Mouse (Mus musculus) heart, adult 9 months (tissue): ENCODE measurements around the gene Park7.

Source experiments
- DNase-seq, 2 experiments: peaks; one replicate each; pipeline ENCODE4 v3.0.0; 2022; ENCODE audit warnings: low spot score in 2 of 2

Gene Park7

DNA sequence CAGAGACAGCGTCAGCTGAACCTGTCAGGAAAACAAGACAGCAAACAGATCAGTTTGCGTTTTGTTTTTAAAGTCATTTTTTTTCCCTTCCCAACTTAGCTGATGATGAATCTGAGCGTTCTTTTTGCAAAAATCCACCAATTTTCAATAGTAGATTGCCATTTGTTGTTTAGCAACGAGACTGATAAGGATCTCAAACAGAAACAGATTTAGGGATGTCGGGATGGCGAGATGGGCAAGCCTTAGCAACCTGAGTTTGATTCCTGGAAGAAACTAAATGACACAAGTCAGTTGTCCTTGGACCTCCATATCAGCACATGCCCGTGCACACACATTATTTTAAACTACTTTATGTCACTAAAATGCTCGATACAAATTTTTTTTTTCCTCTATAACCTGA, 41.6 kb downstream of the Park7 start:
- DNase-seq, result no peak

- no peak for DNase-seq
These were observed 42.0 kb downstream of the Park7 start for GRCm38 (mm10) chr4:150872139-150872651.

- DNase-seq, result peak; percentile 61 to 77
These were observed 42.7 kb downstream of the Park7 start for GRCm38 (mm10) chr4:150871392-150872138.

- DNase-seq, result no peak
These were observed 43.3 kb downstream of the Park7 start for GRCm38 (mm10) chr4:150870963-150871391.

GRCm38 (mm10) chr4:150869276-150870197, 44.7 kb downstream of the Park7 start:
- DNase-seq, result no peak

DNA sequence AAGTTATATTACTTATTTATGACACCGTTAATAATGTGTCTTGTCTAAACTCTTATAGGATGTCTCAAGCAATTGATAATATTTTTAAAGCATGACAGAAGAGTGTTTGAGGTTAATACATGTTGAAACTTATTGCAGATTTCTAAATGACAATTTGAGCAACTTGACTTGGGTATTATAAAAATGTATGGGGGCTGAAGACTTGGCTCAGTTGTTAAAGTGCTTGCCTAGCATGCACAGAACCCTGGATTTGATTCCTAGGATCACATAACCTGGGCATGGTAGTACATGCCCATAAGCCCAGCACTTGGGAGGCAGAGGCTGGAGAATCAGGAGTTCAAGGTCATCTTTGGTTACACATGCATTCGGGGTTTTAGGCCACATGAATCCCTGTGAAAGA, 45.4 kb downstream of the Park7 start:
- no peak for DNase-seq

GRCm38 (mm10) chr4:150868161-150868560, 46.1 kb downstream of the Park7 start:
- no peak for DNase-seq

DNA sequence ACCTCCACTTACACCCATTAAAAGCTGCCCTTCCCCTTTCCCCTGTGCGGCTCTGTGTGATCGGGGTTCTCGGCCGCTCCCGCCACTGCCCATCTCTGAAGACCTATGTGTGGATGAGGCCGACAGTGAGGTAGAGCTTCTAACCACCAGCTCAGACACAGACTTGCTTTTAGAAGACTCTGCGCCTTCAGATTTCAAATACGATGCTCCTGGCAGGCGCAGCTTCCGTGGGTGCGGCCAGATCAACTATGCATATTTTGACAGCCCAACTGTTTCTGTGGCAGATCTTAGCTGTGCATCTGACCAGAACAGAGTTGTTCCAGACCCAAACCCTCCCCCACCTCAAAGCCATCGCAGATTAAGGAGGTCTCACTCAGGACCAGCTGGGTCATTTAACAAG, 47.7 kb downstream of the Park7 start:
- no peak for DNase-seq

GRCm38 (mm10) chr4:150866069-150866468, 48.2 kb downstream of the Park7 start:
- DNase-seq, result no peak

GRCm38 (mm10) chr4:150865371-150865770, 48.9 kb downstream of the Park7 start:
- no peak for DNase-seq

DNA sequence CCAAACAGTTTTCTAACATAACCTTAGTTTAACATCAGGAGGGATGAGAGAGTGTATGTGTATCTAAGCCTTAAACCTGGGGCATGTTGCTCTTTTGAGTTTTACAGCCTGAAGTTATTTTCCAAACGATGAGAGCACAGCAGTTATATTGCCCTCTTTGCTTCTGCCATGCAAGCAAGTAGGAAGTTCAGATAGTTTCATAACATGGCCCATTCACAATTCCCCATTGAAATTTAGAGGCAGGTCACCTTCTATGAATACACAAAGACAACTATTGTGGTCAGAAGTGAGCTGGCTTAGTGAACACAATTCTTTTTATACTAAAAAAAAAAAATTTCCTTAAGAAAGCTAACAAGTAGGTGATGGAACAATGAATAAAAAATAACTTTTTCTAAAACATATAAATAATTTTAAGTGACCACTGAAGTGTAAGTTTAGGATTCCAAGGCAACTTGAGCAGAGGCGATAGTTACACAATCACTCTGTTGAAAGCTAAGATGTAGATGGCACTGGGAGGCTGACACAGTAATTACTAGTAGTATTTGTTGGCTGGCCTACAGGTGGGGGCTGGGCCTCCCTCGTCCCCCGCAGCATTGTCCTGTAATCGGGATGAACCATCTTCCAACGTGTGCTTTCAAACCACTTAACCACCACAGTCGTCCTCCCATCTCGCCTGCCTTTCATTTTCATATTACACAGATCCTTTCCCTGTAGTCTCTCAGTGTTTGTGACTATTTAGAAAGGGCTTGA, 51.4 kb downstream of the Park7 start:
- DNase-seq, result no peak

DNA sequence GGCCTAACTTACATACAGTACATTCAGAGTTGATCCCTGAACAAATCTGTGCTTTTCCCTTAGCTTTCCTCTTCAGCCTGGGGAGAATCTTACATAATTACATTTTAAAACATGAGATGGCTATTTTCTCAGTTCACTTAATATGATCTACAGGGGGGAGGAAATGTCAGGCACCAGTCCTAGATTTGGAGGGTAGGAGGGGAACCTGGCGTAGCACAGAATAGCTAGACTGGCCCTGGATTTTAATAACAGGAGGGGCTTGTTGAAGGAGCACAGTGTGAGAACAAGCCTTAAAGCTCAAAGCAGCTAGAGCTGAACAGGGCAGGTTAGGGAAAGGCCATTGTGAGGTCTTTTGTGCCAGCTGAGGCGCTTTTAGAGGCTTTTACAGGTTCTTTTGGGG, 53.1 kb downstream of the Park7 start:
- DNase-seq, result no peak

GRCm38 (mm10) chr4:150860526-150860925, 53.7 kb downstream of the Park7 start:
- peak; percentile 36 to 57 for DNase-seq

GRCm38 (mm10) chr4:150855346-150855745, 58.9 kb downstream of the Park7 start:
- DNase-seq, result no peak

- DNase-seq, result peak; percentile 94
These were observed 59.4 kb downstream of the Park7 start for GRCm38 (mm10) chr4:150854839-150855246.

DNA sequence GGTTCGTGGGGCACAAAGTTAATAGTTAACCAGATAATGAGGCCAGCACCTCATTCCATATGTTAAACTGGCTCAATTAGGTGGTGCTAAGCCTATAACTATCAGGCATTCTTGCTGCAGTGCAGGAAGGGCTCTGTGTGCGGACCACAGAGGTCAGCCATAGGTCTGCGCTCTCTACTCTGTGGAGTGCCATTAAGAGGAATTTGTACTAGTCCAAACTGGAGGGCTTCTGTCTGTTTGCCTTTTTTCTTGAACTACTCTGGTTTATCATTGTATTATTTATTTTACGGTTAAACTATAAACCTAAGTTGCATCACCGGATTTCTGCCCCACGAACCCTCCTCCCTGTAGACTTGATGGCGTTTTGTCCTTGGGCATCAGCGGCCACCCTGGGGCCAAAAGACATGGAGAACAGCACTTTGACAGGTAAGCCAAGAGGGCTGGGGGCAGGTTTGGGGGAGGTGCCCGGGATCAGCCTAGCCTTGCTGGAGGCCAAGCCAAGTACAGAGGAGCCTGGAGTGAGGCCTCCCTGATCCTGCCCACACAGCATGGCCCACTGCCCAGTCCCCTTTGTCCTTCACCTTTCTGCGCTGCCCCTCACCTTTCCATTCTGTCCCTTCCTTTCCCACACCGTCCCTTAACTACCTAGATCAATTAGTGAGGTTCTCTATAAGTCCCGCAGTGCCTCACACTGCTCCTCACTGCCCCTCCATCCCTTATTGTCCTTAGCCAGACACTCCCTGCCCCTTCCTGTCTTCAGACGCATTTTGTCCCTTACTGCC, 60.4 kb downstream of the Park7 start, which contains the start of gene Errfi1:
Gene Errfi1 (plus strand): TSS at position 240 of the 782 bp plus-strand sequence.
- DNase-seq, result peak in 1 of 2 experiments; percentile 13

- peak; percentile 51 to 73 for DNase-seq
These were observed 61.8 kb downstream of the Park7 start for GRCm38 (mm10) chr4:150852479-150852878.

DNA sequence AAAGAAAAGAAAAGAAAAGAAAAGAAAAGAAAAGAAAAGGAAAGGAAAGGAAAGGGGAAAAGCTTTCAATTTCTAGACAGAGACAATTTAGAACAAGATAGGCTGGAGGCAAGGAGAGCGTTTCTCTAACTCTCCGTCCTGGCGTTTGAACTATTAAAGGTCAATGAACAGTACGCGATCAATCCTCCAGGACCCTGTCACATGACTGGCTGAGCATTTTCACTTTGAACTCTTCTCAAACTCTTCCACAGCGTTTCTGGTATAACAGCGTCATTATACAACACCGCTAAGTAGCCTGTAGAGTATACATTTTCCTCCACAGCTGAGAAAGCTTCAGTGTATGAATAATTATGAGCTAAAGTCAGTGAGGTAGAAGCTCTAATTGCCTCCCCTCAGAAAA, 62.2 kb downstream of the Park7 start:
- DNase-seq, result no peak

- no peak for DNase-seq
These were observed 63.3 kb downstream of the Park7 start for GRCm38 (mm10) chr4:150850893-150851292.

DNA sequence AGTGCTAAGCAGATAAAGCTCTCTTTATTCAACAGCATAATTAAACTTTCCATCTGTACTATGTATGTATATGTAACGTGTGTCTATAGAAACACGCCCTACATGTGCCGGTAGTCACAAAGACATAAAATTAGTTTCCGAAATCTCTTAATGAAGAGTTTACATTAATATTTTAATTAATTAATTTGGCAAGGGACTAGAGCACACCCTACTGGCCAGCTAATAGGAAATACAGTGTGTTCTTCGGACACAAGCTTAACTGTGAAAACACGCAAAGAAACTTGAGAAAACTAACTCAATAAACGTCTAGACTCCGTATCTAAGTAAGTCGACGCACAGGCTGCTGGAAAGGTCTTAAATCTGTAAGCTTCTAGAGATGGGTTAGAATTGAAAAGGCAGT, 64.3 kb downstream of the Park7 start:
- DNase-seq, result no peak
